Mouse (Mus musculus) megakaryocyte, embryonic 14.5 days (primary cell): ENCODE data around the gene Gm9958. TPM values are rescaled to one million over a fixed set of nuclear protein-coding genes. Genes with fewer than 3 reads are reported as not detected.
A peak's percentile ranks its signal among the peaks of the same experiment; 100 is the strongest.

Source experiments
- H3K27me3 ChIP-seq: replicated peaks from 2 replicates; pipeline ENCODE3; 2012; ENCODE audit warnings: inconsistent platforms
- H3K36me3 ChIP-seq: replicated peaks from 2 replicates; pipeline ENCODE3; 2012; ENCODE audit warnings: low read length, inconsistent platforms, mixed read lengths
- H3K4me1 ChIP-seq: 2 replicates; pipeline ENCODE4 v1.6.1; 2012; ENCODE audit warnings: inconsistent platforms
- H3K4me3 ChIP-seq: replicated peaks from 2 replicates; pipeline ENCODE3; 2012; ENCODE audit warnings: moderate library complexity, mild to moderate bottlenecking, inconsistent platforms
- H3K9me3 ChIP-seq: 2 replicates; pipeline ENCODE4 v1.6.1; 2012; ENCODE audit warnings: inconsistent platforms
- FLI1 ChIP-seq: IDR thresholded peaks from 2 replicates; pipeline ENCODE4 v1.6.1; 2012; ENCODE audit warnings: low read length, inconsistent platforms, mixed read lengths
- GATA1 ChIP-seq: IDR thresholded peaks from 3 replicates; pipeline ENCODE4 v1.6.1; 2012; ENCODE audit warnings: mixed read lengths, low read length, inconsistent platforms, borderline replicate concordance
- polyA plus RNA-seq: library from polyadenylated mRNA; stranded (reverse); fragments of >175 nt; gene quantifications from 2 replicates; pipeline ENCODE4 v1.2.3, GENCODE M21; 2012; ENCODE audit warnings: low replicate concordance; ENCODE audit not compliant: insufficient read depth

The Gm9958 gene
- not detected in 2 replicates for polyA plus RNA-seq

DNA sequence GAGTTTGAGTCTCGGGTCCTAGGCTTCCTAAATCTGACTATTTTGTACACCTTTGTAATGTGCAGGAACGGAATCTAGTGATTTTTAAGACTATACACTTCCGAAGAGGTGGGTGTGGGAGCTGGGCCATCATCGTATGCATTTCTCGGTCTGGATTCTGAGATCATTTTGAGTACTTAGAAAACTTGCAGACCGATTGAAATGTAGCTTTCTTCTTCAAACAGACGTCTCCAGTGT is at the start of gene Gm9958:
Gene Gm9958 (plus strand): TSS at position 138 of the 237 bp plus-strand sequence.
- H3K27me3 ChIP-seq, result no peaks in the 10 kb centered on the region
- TF ChIP-seq GATA1 (no peak), FLI1 (no peak)
- peaks cover 15% of the 10 kb centered on the region for H3K36me3 ChIP-seq
- H3K4me3 ChIP-seq, result peak within 1 kb of the TSS; percentile 100
- H3K4me1 ChIP-seq, result peaks cover 27% of the 10 kb centered on the region
- peaks cover 5% of the 10 kb centered on the region for H3K9me3 ChIP-seq

DNA sequence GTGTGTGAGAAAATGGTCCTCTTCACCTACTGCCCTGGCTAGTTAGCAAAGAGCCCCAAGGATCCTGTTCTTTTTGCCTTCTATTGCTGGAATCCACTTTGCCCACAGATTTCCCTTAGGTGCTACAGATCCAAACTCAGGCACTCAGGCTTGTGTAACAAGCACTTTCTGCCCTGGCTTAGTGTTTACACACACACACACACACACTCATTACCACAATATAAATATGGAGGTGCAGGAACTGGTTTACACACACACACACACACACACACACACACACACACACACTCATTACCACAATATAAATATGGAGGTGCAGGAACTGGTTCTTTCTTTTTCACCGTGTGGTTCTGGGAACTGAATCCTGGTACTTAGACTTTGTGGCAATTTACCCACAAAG is 35.9 kb upstream of the Gm9958 start:
- Histone ChIP-seq H3K4me1 (peaks cover 55% of the 10 kb centered on the region), H3K36me3 (peaks cover 3% of the 10 kb centered on the region), H3K9me3 (no peaks in the 10 kb centered on the region), H3K4me3 (no peak overlapping the region), H3K27me3 (no peaks in the 10 kb centered on the region)
- no peak for TF ChIP-seq GATA1
- TF ChIP-seq FLI1, result no peak

DNA sequence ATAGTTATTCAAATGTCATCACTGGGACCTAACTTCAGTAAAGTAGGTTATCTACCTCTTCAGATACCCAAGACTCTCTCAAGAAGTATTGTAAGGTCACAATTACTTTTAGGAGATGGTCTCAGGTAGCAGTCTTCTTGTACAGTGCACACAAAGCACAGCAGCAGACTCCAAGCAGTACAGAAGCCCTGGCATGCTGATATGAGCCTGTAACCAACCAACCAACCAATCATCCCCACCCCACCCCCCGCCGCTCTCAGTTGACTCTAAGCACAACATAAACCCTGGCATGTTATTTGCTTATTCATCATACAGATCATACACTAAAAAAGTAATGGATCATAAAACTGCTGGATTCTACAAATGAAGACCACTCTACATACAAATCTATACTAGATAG is 34.5 kb upstream of the Gm9958 start:
- peaks cover 49% of the 10 kb centered on the region for H3K4me1 ChIP-seq
- no peaks in the 10 kb centered on the region for H3K9me3 ChIP-seq
- no peak for TF ChIP-seq GATA1
- no peak for TF ChIP-seq FLI1
- no peak overlapping the region for H3K4me3 ChIP-seq
- no peaks in the 10 kb centered on the region for H3K27me3 ChIP-seq
- H3K36me3 ChIP-seq, result peaks cover 3% of the 10 kb centered on the region

DNA sequence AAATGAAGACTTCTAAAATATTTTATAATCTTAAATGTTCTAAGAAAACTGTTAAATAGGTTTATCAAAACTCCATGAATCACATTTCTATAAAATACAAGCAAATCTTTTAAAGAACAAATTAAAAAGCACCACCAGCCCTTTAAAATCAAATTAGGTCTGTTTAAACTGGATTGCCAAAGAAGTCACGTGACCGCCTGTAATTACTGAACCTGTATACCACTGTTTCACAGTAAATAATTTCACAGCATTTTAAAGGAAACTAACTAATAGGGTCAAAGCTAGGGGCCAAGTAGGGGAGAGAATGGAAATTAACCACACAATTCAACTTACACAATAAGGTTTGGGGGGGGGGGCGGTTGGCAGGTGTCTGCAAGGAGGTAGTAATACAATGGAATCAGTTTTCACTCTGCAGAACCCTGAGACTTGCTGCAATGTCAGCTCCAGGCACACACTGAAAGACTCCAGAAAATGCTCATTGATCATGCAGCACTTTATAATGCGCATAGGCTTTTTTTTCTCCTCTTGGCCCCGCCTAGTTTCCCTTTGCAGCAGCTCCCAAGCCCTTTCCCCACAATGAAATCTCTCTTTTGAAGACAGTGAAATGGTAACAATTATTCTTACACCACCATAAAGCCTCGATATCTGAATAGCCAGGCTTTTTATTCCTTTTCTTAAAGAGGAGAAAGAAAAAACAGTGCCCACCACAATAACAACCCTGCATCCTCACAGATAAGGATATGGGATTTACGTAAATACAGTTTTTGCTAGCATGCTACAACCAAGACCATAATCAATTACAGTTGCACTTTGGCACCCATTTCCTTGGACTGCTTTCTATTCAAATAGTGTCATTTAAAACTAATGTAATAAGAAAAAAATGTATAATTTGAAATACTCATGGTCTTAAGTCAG is 28.6 kb upstream of the Gm9958 start:
- Histone ChIP-seq H3K4me3 (peak overlapping the region; percentile 90), H3K36me3 (peaks cover 5% of the 10 kb centered on the region)

DNA sequence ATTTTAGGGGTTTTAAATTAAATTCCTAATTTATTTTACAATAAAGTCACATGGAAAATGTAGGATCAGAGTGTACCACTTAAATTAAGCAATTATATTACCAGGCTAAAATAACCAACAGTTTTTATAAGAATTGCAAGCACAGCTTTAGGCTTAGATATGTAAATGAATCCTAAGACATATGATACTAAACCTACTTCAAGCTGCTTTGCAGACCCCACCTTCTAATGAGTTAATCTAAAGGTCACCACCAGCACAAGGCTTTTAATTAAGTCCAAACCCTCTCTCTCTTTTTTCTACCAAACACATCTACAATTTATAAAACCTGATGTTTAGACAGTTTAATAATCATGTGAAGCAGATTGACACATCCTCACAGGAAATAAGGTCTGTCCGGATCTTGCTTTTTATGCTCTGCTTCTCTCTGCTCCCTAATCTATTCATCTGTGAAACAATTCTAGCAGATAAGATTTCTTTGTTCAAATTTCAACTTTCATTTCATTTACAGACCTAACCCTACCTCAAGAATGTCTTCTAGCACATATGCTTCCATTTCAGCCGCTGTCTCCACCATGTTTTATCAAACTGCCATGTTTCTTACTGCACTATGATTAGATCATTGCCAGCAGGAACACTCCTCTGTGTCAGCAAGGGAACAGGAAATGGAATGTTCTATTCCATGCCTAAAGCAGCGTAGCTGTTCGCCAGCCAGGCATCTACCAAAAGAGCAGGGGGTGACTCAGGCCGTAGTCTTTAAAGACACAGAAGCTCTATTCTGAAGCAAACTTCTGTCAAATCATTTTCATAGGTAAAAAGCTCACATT is 27.7 kb upstream of the Gm9958 start:
- peak overlapping the region; percentile 90 for H3K4me3 ChIP-seq
- H3K9me3 ChIP-seq, result no peaks in the 10 kb centered on the region
- TF ChIP-seq FLI1 (no peak), GATA1 (0 out of 3 replicates have a peak, but pooled peaks have one; percentile 14)
- H3K36me3 ChIP-seq, result peaks cover 5% of the 10 kb centered on the region
- no peaks in the 10 kb centered on the region for H3K27me3 ChIP-seq
- peaks cover 48% of the 10 kb centered on the region for H3K4me1 ChIP-seq

More for the DNA sequence above, 28.6 kb upstream of the Gm9958 start:
- peaks cover 47% of the 10 kb centered on the region for H3K4me1 ChIP-seq
- no peaks in the 10 kb centered on the region for H3K9me3 ChIP-seq
- TF ChIP-seq FLI1 (no peak), GATA1 (peak; percentile 58; the same call in 1 of the 3 replicates)
- no peaks in the 10 kb centered on the region for H3K27me3 ChIP-seq

DNA sequence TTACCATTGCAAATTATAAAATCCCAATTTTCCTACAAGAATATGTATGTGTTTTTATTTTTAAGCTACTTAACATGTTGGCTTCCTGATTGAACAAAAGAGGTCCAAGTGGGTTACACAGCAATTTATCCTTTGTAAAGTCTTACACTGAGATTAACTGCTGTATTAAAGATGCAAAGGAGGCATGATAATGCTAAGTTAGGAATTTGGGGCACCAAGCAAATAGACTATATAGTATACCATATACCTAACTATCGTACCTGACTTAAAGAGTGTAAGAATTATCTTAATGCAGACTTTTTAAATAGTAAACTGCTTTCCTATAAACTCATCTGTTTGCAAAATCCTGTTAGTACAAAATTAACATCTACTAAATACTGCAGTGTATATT is 27.1 kb upstream of the Gm9958 start:
- peaks cover 46% of the 10 kb centered on the region for H3K4me1 ChIP-seq
- TF ChIP-seq GATA1, result no peak
- TF ChIP-seq FLI1, result no peak
- no peaks in the 10 kb centered on the region for H3K9me3 ChIP-seq
- H3K27me3 ChIP-seq, result no peaks in the 10 kb centered on the region
- peak overlapping the region; percentile 90 for H3K4me3 ChIP-seq
- peaks cover 5% of the 10 kb centered on the region for H3K36me3 ChIP-seq

DNA sequence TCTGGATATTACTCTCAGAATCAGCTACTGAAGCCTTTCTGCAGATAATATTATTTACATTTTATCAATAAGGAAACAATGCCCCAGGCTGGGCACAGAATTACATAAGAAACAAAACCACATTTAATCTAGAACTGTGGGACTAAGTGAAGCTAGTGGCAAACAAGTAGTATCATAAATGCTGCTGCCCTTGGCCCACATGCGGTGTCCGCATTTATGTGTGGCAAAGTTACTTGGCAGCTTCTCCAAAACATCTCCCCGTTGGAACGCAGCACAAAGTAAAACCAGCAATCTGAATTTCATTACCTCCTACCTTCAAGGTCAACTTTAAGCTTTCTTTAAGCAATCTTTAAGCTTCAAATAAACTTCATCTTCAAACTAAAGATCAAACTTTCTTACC is 26.2 kb upstream of the Gm9958 start:
- no peak for TF ChIP-seq GATA1
- TF ChIP-seq FLI1, result no peak
- peaks cover 10% of the 10 kb centered on the region for H3K36me3 ChIP-seq
- peaks cover 42% of the 10 kb centered on the region for H3K4me1 ChIP-seq
- H3K9me3 ChIP-seq, result no peaks in the 10 kb centered on the region
- no peaks in the 10 kb centered on the region for H3K27me3 ChIP-seq
- peak overlapping the region; percentile 75 for H3K4me3 ChIP-seq

DNA sequence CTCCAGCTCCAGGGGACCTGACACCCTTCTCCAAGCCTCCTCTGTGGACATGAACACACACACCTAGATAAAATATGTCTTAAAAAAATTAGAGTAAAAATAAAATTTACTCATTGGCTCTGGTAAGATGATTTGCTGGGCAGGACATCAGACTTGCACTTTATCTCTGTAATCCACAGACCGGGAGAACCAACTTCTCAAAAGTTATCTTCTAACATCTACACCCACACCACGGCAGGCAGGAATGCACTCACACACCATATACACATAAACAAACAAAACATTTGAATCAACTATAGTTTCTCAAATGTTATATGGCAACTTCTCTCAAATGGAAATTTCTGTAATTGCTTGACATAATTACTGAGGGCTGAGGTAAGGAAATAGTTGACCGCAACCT is 20.1 kb upstream of the Gm9958 start:
- Histone ChIP-seq H3K4me3 (no peak overlapping the region), H3K4me1 (peaks cover 33% of the 10 kb centered on the region; the same call in 1 of the 2 replicates), H3K36me3 (peaks cover 32% of the 10 kb centered on the region), H3K27me3 (no peaks in the 10 kb centered on the region), H3K9me3 (no peaks in the 10 kb centered on the region)
- TF ChIP-seq GATA1, result no peak
- no peak for TF ChIP-seq FLI1

DNA sequence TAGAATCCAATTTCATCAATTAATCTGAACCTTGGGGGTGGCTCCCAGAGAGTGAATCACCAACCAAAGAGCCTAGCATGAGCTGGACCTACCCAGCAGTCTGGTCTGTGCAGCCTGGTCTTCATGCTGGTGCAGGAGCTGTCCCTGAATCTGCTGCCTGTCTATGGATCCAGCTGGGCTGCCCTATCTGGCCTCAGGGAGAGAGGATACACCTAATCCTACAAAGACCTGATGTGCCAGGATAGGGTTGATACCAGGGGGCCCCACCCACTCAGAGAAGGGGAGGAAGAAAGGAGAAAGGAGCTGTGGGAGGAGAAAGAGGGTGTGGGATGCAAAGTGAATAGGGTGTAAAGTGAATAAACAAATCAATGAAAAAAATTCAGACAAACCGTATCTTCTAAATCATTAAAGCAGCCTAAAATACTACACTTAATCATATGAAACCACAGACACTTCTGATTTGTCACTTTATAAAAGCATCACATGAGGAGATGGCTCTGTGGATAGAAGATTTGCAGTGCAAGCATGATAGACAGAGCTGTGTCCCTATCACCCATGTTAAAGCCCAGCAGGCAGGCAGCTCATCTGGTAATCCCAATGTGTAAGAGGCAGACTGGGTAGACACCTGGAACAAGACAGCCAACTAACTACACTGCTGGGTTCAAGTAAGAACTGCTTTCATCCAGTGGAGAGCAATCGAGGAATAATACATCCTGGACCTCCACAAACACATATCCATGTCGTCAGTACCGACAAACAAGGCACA is 13.3 kb upstream of the Gm9958 start:
- Histone ChIP-seq H3K36me3 (peaks cover 40% of the 10 kb centered on the region), H3K9me3 (no peaks in the 10 kb centered on the region), H3K4me1 (peaks cover 61% of the 10 kb centered on the region), H3K4me3 (no peak overlapping the region), H3K27me3 (no peaks in the 10 kb centered on the region)
- TF ChIP-seq GATA1 (no peak), FLI1 (no peak)

DNA sequence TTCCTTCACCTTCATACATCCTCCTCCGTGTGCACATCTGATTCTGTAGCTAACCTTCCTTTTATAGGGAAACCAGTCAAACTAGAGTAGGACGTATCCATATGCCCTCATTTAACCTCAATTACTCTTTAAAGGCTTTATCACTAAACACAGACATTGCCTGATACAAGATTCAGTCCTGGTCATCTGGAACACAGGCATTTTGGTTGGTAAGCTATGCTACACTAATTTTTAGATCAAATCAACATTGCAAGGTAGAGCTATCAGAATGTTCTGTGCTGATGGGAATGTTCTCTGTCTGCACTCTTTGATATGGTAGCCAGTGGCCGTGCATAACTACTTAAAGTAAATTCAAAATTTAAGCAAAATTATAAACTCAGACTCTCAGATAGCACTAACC is 11.2 kb upstream of the Gm9958 start:
- TF ChIP-seq FLI1, result no peak
- H3K36me3 ChIP-seq, result peaks cover 55% of the 10 kb centered on the region
- no peaks in the 10 kb centered on the region for H3K27me3 ChIP-seq
- H3K9me3 ChIP-seq, result no peaks in the 10 kb centered on the region
- H3K4me3 ChIP-seq, result no peak overlapping the region
- peaks cover 55% of the 10 kb centered on the region for H3K4me1 ChIP-seq
